Mouse (Mus musculus) bone marrow macrophage, adult 2 months (primary cell): ENCODE data around the gene Gm49369.

ENCODE experiments used
- CTCF ChIP-seq: IDR thresholded peaks from 2 replicates; pipeline ENCODE4 v1.5.1; 2012; ENCODE audit warnings: low read depth, mild to moderate bottlenecking, low read length, moderate library complexity
- POLR2A ChIP-seq: IDR thresholded peaks from 2 replicates; pipeline ENCODE4 v1.6.1; 2012; ENCODE audit warnings: mild to moderate bottlenecking, low read depth, low read length, borderline replicate concordance

- TF ChIP-seq CTCF (no peak), POLR2A (no peak)
Observed at GRCm38 (mm10) chr7:142431106-142431505, 48.6 kb upstream of the Gm49369 start.
